11 mouse cellular contexts compared by ENCODE assay signal in genomic region chr19:26758620-26759019, GRCm38 (mm10).
A peak's percentile ranks its signal among the peaks of the same experiment; 100 is the strongest.
DNase-seq lines count a peak whose midpoint lies in the region; ATAC-seq and TF ChIP-seq lines count a peak whose summit lies in the region.
"Had no signal": no experiment of that assay in that cellular context is flagged by ENCODE, and none has a peak within 500 bp of the region (broad histone marks: within the 10 kb centered on the region; RNA-seq: fewer than 3 reads in every experiment).

No protein-coding gene starts in this region.

- intact Hi-C loops in left cerebral cortex, adult 2 months (cut with DNase I): no loop called here

- H3K27me3 ChIP-seq in forebrain, embryonic 13.5 days: no peaks in the 10 kb centered on the region
- H3K27me3 ChIP-seq in forebrain, embryonic 10.5 days (ENCODE audit: poor library complexity, severe bottlenecking): no peaks in the 10 kb centered on the region
- no peaks in the 10 kb centered on the region for H3K27me3 ChIP-seq in embryonic facial prominence, embryonic 15.5 days

- H3K9me3 ChIP-seq in forebrain, embryonic 13.5 days (replicated peaks): no peaks in the 10 kb centered on the region
- H3K9me3 ChIP-seq in forebrain, embryonic 10.5 days: no peaks in the 10 kb centered on the region
- H3K9me3 ChIP-seq in embryonic facial prominence, embryonic 15.5 days (replicated peaks): no peaks in the 10 kb centered on the region

- WGBS in forebrain, embryonic 13.5 days: 89% methylated on average over 7 of the region's 7 CpGs
- 86% methylated on average over 7 of the region's 7 CpGs for WGBS in forebrain, embryonic 10.5 days
- WGBS in embryonic facial prominence, embryonic 15.5 days: 59% methylated on average over 7 of the region's 7 CpGs

- peaks cover 16% of the 10 kb centered on the region for H3K36me3 ChIP-seq in forebrain, embryonic 13.5 days (ENCODE audit: poor library complexity, severe bottlenecking)
- peaks cover 35% of the 10 kb centered on the region for H3K36me3 ChIP-seq in forebrain, embryonic 10.5 days (replicated peaks)
- peaks cover 25% of the 10 kb centered on the region; the same call in 1 of the 2 replicates for H3K36me3 ChIP-seq in embryonic facial prominence, embryonic 15.5 days

- no peak overlapping the region for H3K4me3 ChIP-seq in forebrain, embryonic 13.5 days
- no peak overlapping the region for H3K4me3 ChIP-seq in forebrain, embryonic 10.5 days
- H3K4me3 ChIP-seq in left cerebral cortex, adult 2 months: no peak overlapping the region
- no peak overlapping the region for H3K4me3 ChIP-seq in embryonic facial prominence, embryonic 15.5 days (replicated peaks)
- H3K4me3 ChIP-seq: erythroblast, embryonic 14.5 days had no signal

- DNase-seq in forebrain, embryonic 10.5 days (ENCODE audit: extremely low spot score, low spot score): no peak
- no peak for DNase-seq in left cerebral cortex, adult 2 months (ENCODE audit: extremely low spot score in 1 of 2, low spot score in 2 of 2)
- DNase-seq in left cerebral cortex, adult 9 months (ENCODE audit: low spot score in 2 of 2): no peak
- DNase-seq in kidney, postnatal 14 days: peak; percentile 27
- no peak for DNase-seq in cerebellum, postnatal 10 days
- DNase-seq in adrenal gland, postnatal 10 days: no peak
- DNase-seq: cerebellum, postnatal 36 days had no signal

- no peak overlapping the region for H3K4me2 ChIP-seq in forebrain, embryonic 13.5 days
- H3K4me2 ChIP-seq in embryonic facial prominence, embryonic 15.5 days (replicated peaks): no peak overlapping the region

- no peak for ATAC-seq in forebrain, embryonic 13.5 days
- ATAC-seq in embryonic facial prominence, embryonic 15.5 days (ENCODE audit: insufficient number of reproducible peaks, low FRiP score, low TSS enrichment, low read depth): no peak
- ATAC-seq: hindbrain, postnatal 0 days had no signal

- H3K4me1 ChIP-seq in forebrain, embryonic 13.5 days: peaks cover 7% of the 10 kb centered on the region; the same call in 1 of the 2 replicates
- peaks cover 30% of the 10 kb centered on the region for H3K4me1 ChIP-seq in forebrain, embryonic 10.5 days
- peaks cover 8% of the 10 kb centered on the region; the same call in 1 of the 2 replicates for H3K4me1 ChIP-seq in embryonic facial prominence, embryonic 15.5 days

- no peak for TF ChIP-seq CTCF in left cerebral cortex, adult 2 months (IDR thresholded peaks at IDR 0.05)

- H3K9ac ChIP-seq in forebrain, embryonic 13.5 days: no peak overlapping the region
- no peak overlapping the region for H3K9ac ChIP-seq in embryonic facial prominence, embryonic 15.5 days

- 0 out of 2 replicates have a peak overlapping the region, but pooled peaks have one; percentile 44 for H3K27ac ChIP-seq in forebrain, embryonic 13.5 days
- no peak overlapping the region for H3K27ac ChIP-seq in forebrain, embryonic 10.5 days
- peak overlapping the region; percentile 38; the same call in 1 of the 2 replicates for H3K27ac ChIP-seq in left cerebral cortex, adult 2 months
- H3K27ac ChIP-seq in embryonic facial prominence, embryonic 15.5 days (replicated peaks): 0 out of 2 replicates have a peak overlapping the region, but pooled peaks have one; percentile 34
- H3K27ac ChIP-seq: hindbrain, postnatal 0 days had no signal
